Mouse (Mus musculus) forebrain, embryonic 14.5 days (tissue): ENCODE measurements around the gene Gm29427. TPM values are rescaled to one million over a fixed set of nuclear protein-coding genes. Genes with fewer than 3 reads are reported as not detected.
A peak's percentile ranks its signal among the peaks of the same experiment; 100 is the strongest.

Experiments
- ATAC-seq: fragments of 200-750 bp; cut with Nextera tagmentation; 2 replicates; pipeline ENCODE4 v1.8.0; 2017; ENCODE audit warnings: mild to moderate bottlenecking, moderate library complexity
- DNase-seq: peaks from one replicate; pipeline ENCODE4 v3.0.0-alpha.2; 2015; ENCODE audit warnings: low spot score
- H3K27ac ChIP-seq: fragments of 300-500 bp; sonication (generic); 2 replicates; pipeline ENCODE4 v1.5.1; 2014; ENCODE audit warnings: low read depth, mild to moderate bottlenecking, control low read depth, low read length, moderate library complexity
- H3K27me3 ChIP-seq: fragments of 300-500 bp; sonication (generic); replicated peaks from 2 replicates; pipeline ENCODE4 v1.6.1; 2014; ENCODE audit warnings: low read length, control low read depth, mixed read lengths; ENCODE audit not compliant: control insufficient read depth, insufficient read depth
- H3K36me3 ChIP-seq: fragments of 300-500 bp; sonication (generic); 2 replicates; pipeline ENCODE4 v1.6.1; 2014; ENCODE audit warnings: low read length, control low read depth; ENCODE audit not compliant: control insufficient read depth, insufficient read depth
- H3K4me1 ChIP-seq: fragments of 300-500 bp; sonication (generic); 2 replicates; pipeline ENCODE4 v1.6.1; 2014; ENCODE audit warnings: antibody characterized with exemption, low read length, control low read depth; ENCODE audit not compliant: control insufficient read depth, insufficient read depth
- H3K4me2 ChIP-seq: fragments of 300-500 bp; sonication (generic); 2 replicates; pipeline ENCODE4 v1.6.1; 2014; ENCODE audit warnings: mild to moderate bottlenecking, control low read depth, low read length
- H3K4me3 ChIP-seq: fragments of 300-500 bp; sonication (generic); 2 replicates; pipeline ENCODE4 v1.5.1; 2014; ENCODE audit warnings: low read depth, low read length, control low read depth
- H3K9ac ChIP-seq: fragments of 300-500 bp; sonication (generic); 2 replicates; pipeline ENCODE4 v1.6.1; 2014; ENCODE audit warnings: mild to moderate bottlenecking, low read length, control low read depth, moderate library complexity
- H3K9me3 ChIP-seq: fragments of 300-500 bp; sonication (generic); replicated peaks from 2 replicates; pipeline ENCODE4 v1.6.1; 2016; ENCODE audit warnings: low read length, control low read depth, mixed read lengths; ENCODE audit not compliant: control insufficient read depth
- WGBS: fragments of 180-500 bp; shearing (Covaris S2); extraction: QIAGEN DNeasy Blood & Tissue Kit; methylation state at CpG from one replicate; pipeline ENCODE4 v1.1.7; 2014; 5-methylcytosine and 5-hydroxymethylcytosine counted together
- polyA plus RNA-seq: library from polyadenylated mRNA; unstranded; fragments of >200 nt; fragmentation: Nextera tagmentation; extraction: Ambion mirVana; gene quantifications from 2 replicates; pipeline ENCODE4 v1.2.1, GENCODE M21; 2014

The Gm29427 gene
- polyA plus RNA-seq, 1 experiment from 2014 or later, result not detected

DNA sequence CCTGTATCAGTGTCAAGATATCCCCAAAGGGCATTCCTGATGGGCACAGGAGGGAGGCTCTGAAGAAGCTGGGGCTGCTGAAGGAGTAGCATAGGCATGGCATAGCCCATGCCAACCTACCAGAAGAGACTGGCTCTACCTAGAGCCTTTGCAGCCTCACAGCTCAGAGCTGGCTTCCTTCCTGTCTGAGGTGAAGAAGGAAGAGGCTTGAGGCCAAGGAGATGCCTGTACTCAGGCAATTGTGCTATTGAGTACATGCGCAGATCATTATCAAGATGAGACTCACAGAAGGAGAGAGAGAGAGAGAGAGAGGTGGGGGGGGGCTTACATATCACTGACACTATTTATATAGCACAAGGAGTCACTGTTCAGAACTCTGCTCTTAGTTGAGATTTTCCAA is 28.2 kb upstream of the Gm29427 start:
- no peak for DNase-seq
- H3K4me2 ChIP-seq, result no peak overlapping the region
- 95% methylated on average over 1 of the region's 1 CpGs for WGBS

GRCm38 (mm10) chr1:130742201-130742600 is 26.6 kb upstream of the Gm29427 start:
- H3K27me3 ChIP-seq, result no peaks in the 10 kb centered on the region
- DNase-seq, result no peak
- H3K4me1 ChIP-seq, result no peaks in the 10 kb centered on the region
- no peak overlapping the region for H3K4me2 ChIP-seq
- H3K27ac ChIP-seq, result no peak overlapping the region
- no peaks in the 10 kb centered on the region for H3K9me3 ChIP-seq
- no peak for ATAC-seq
- no peak overlapping the region for H3K4me3 ChIP-seq
- H3K9ac ChIP-seq, result no peak overlapping the region
- 90% methylated on average over 7 of the region's 7 CpGs for WGBS
- no peaks in the 10 kb centered on the region for H3K36me3 ChIP-seq

More for the DNA sequence above, 28.2 kb upstream of the Gm29427 start:
- Histone ChIP-seq H3K36me3 (no peaks in the 10 kb centered on the region), H3K4me3 (no peak overlapping the region), H3K9ac (no peak overlapping the region), H3K4me1 (no peaks in the 10 kb centered on the region), H3K27ac (no peak overlapping the region), H3K27me3 (no peaks in the 10 kb centered on the region), H3K9me3 (no peaks in the 10 kb centered on the region)
- ATAC-seq, result no peak

GRCm38 (mm10) chr1:130740781-130741720 is 25.5 kb upstream of the Gm29427 start:
- H3K4me2 ChIP-seq, result no peak overlapping the region
- no peaks in the 10 kb centered on the region for H3K9me3 ChIP-seq
- 60% methylated on average over 15 of the region's 15 CpGs for WGBS
- ATAC-seq (no peak; the same call in 1 of the 2 replicates), DNase-seq (peak; percentile 47)
- no peaks in the 10 kb centered on the region for H3K36me3 ChIP-seq
- 0 out of 2 replicates have a peak overlapping the region, but pooled peaks have one; percentile 33 for H3K27ac ChIP-seq
- H3K4me3 ChIP-seq, result no peak overlapping the region
- H3K4me1 ChIP-seq, result no peaks in the 10 kb centered on the region
- H3K9ac ChIP-seq, result no peak overlapping the region
- no peaks in the 10 kb centered on the region for H3K27me3 ChIP-seq

GRCm38 (mm10) chr1:130740227-130740648 is 24.6 kb upstream of the Gm29427 start:
- peak; percentile 32 for DNase-seq
- Histone ChIP-seq H3K9me3 (no peaks in the 10 kb centered on the region), H3K27me3 (no peaks in the 10 kb centered on the region), H3K9ac (no peak overlapping the region), H3K4me1 (no peaks in the 10 kb centered on the region), H3K27ac (no peak overlapping the region), H3K4me2 (no peak overlapping the region), H3K4me3 (no peak overlapping the region), H3K36me3 (no peaks in the 10 kb centered on the region)
- no peak for ATAC-seq
- WGBS, result 70% methylated on average over 4 of the region's 4 CpGs

GRCm38 (mm10) chr1:130739636-130740035 is 24.0 kb upstream of the Gm29427 start:
- ATAC-seq (no peak), DNase-seq (no peak)
- Histone ChIP-seq H3K9ac (no peak overlapping the region), H3K27me3 (no peaks in the 10 kb centered on the region), H3K27ac (no peak overlapping the region), H3K9me3 (no peaks in the 10 kb centered on the region), H3K4me1 (no peaks in the 10 kb centered on the region), H3K36me3 (no peaks in the 10 kb centered on the region), H3K4me3 (no peak overlapping the region), H3K4me2 (no peak overlapping the region)
- 80% methylated on average over 3 of the region's 3 CpGs for WGBS

GRCm38 (mm10) chr1:130738551-130739106 is 23.0 kb upstream of the Gm29427 start:
- no peaks in the 10 kb centered on the region for H3K36me3 ChIP-seq
- WGBS, result 86% methylated on average over 3 of the region's 3 CpGs

GRCm38 (mm10) chr1:130737916-130738315 is 22.3 kb upstream of the Gm29427 start:
- Histone ChIP-seq H3K4me1 (no peaks in the 10 kb centered on the region), H3K4me3 (no peak overlapping the region), H3K27me3 (no peaks in the 10 kb centered on the region), H3K9me3 (no peaks in the 10 kb centered on the region), H3K36me3 (no peaks in the 10 kb centered on the region), H3K4me2 (no peak overlapping the region), H3K9ac (no peak overlapping the region), H3K27ac (no peak overlapping the region)
- ATAC-seq, result no peak
- DNase-seq, result no peak
- 91% methylated on average over 7 of the region's 7 CpGs for WGBS

More at GRCm38 (mm10) chr1:130738551-130739106, 23.0 kb upstream of the Gm29427 start:
- H3K9me3 ChIP-seq, result no peaks in the 10 kb centered on the region
- H3K27me3 ChIP-seq, result no peaks in the 10 kb centered on the region
- no peak for DNase-seq
- no peak for ATAC-seq
- H3K4me1 ChIP-seq, result no peaks in the 10 kb centered on the region
- no peak overlapping the region for H3K4me3 ChIP-seq
- H3K27ac ChIP-seq, result no peak overlapping the region
- H3K9ac ChIP-seq, result no peak overlapping the region
- no peak overlapping the region for H3K4me2 ChIP-seq

- DNase-seq (no peak), ATAC-seq (no peak)
- H3K36me3 ChIP-seq, result no peaks in the 10 kb centered on the region
- WGBS, result 33% methylated on average over 11 of the region's 11 CpGs
- H3K9me3 ChIP-seq, result no peaks in the 10 kb centered on the region
- H3K27ac ChIP-seq, result no peak overlapping the region
- no peaks in the 10 kb centered on the region for H3K27me3 ChIP-seq
- H3K4me1 ChIP-seq, result no peaks in the 10 kb centered on the region
- H3K4me3 ChIP-seq, result no peak overlapping the region
- no peak overlapping the region for H3K4me2 ChIP-seq
- H3K9ac ChIP-seq, result no peak overlapping the region
Observed at GRCm38 (mm10) chr1:130737411-130737881, 21.8 kb upstream of the Gm29427 start.

- Histone ChIP-seq H3K4me3 (no peak overlapping the region), H3K36me3 (no peaks in the 10 kb centered on the region), H3K27ac (no peak overlapping the region), H3K4me1 (no peaks in the 10 kb centered on the region), H3K4me2 (no peak overlapping the region), H3K9ac (no peak overlapping the region), H3K9me3 (no peaks in the 10 kb centered on the region), H3K27me3 (no peaks in the 10 kb centered on the region)
- ATAC-seq (no peak), DNase-seq (no peak)
- WGBS, result 83% methylated on average over 8 of the region's 8 CpGs
Observed at GRCm38 (mm10) chr1:130734852-130735251, 19.3 kb upstream of the Gm29427 start.
